Mouse (Mus musculus): ENCODE results near the gene Dpp9. TPM values are rescaled to one million over a fixed set of nuclear protein-coding genes. Genes with fewer than 3 reads are reported as not detected.

Gene Dpp9
- polyA plus RNA-seq, 1 experiment from 2014 or later: 26.5 TPM

DNA sequence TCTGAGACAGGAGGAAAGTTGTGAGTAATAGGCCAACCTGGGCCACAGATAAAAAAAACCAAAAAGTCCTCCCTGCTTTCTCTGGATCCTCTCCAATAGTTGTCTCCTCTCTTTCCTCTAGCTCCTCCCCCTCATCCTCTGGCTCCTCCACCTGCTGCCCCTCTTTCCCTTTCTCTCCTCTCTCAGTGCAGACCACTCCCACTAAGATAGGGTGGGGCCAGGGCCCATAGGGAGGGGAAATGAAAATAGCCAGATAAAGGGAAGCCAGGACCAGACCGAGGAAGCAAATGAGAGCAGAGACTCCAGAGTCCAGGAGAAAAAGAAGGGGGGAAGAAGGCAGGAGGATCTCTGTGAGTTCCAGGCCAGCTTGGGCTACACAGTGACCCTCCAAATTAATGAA, 6.2 kb upstream of the Dpp9 start:
- no peak for ATAC-seq (ENCODE audit: low FRiP score)
- Histone ChIP-seq H3K9me3 (no peaks in the 10 kb centered on the region), H3K4me2 (no peak overlapping the region)

GRCm38 (mm10) chr17:56219805-56220204, 1.1 kb upstream of the Dpp9 start:
- Histone ChIP-seq H3K27ac (no peak overlapping the region), H3K4me1 (replicated peaks) (peaks cover 40% of the 10 kb centered on the region), H3K9ac (no peak overlapping the region), H3K36me3 (no peaks in the 10 kb centered on the region; the same call in 1 of the 2 replicates), H3K9me3 (no peaks in the 10 kb centered on the region), H3K4me2 (no peak overlapping the region; the same call in 1 of the 2 replicates), H3K4me3 (no peak overlapping the region), H3K27me3 (no peaks in the 10 kb centered on the region)
- ATAC-seq (ENCODE audit: low FRiP score): no peak
- 57% methylated on average over 3 of the region's 3 CpGs for WGBS

More for the DNA sequence above, 6.2 kb upstream of the Dpp9 start:
- WGBS: 45% methylated on average over 1 of the region's 1 CpGs
- H3K4me1 ChIP-seq (replicated peaks): no peaks in the 10 kb centered on the region
- H3K36me3 ChIP-seq: no peaks in the 10 kb centered on the region
- no peak overlapping the region for H3K4me3 ChIP-seq
- 0 out of 2 replicates have a peak, but pooled peaks cover 10% of the 10 kb centered on the region for H3K27me3 ChIP-seq
- no peak overlapping the region for H3K27ac ChIP-seq
- no peak overlapping the region for H3K9ac ChIP-seq

- H3K27me3 ChIP-seq: no peaks in the 10 kb centered on the region
- WGBS: 48% methylated on average over 12 of the region's 12 CpGs
- no peak; the same call in 1 of the 2 replicates for ATAC-seq (ENCODE audit: low FRiP score)
- peaks cover 45% of the 10 kb centered on the region for H3K4me1 ChIP-seq (replicated peaks)
- H3K4me2 ChIP-seq: peak overlapping the region; percentile 95
- peak overlapping the region; percentile 83 for H3K4me3 ChIP-seq
- H3K36me3 ChIP-seq: no peaks in the 10 kb centered on the region; the same call in 1 of the 2 replicates
- no peaks in the 10 kb centered on the region for H3K9me3 ChIP-seq
- H3K27ac ChIP-seq: peak overlapping the region; percentile 94
- H3K9ac ChIP-seq: peak overlapping the region; percentile 91
Observed at GRCm38 (mm10) chr17:56219251-56219650, 546 bp upstream of the Dpp9 start.

DNA sequence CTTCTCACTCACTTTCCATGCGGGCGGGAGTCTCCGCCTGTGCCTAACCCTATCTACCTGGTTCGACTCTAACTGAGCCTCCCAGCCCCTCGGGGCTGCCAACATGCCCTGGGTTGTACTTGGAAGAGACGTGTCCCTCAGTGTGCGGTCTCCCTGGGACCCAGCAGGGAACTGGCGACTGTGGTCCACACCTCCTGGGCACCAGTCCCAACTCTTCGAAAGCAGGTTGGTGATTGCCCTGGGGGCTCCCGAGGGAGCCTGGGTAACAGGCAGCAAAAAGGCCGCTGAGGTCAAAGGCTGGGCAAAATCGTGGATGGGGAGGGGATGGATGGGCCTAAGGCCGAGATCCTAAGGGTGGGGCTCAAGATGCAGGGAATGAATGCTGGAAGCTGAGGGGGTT, 1.0 kb downstream of the Dpp9 start:
- Histone ChIP-seq H3K4me3 (peak overlapping the region; percentile 83), H3K27ac (no peak overlapping the region), H3K9me3 (no peaks in the 10 kb centered on the region), H3K4me1 (replicated peaks) (peaks cover 51% of the 10 kb centered on the region), H3K27me3 (no peaks in the 10 kb centered on the region), H3K9ac (peak overlapping the region; percentile 91), H3K36me3 (no peaks in the 10 kb centered on the region; the same call in 1 of the 2 replicates), H3K4me2 (peak overlapping the region; percentile 95)
- 69% methylated on average over 13 of the region's 13 CpGs for WGBS
- no peak for ATAC-seq (ENCODE audit: low FRiP score)

- H3K27ac ChIP-seq: no peak overlapping the region
- peaks cover 31% of the 10 kb centered on the region for H3K36me3 ChIP-seq
- WGBS: 79% methylated on average over 1 of the region's 1 CpGs
- no peak overlapping the region for H3K9ac ChIP-seq
- H3K4me2 ChIP-seq: no peak overlapping the region
- no peak overlapping the region for H3K4me3 ChIP-seq
- peaks cover 49% of the 10 kb centered on the region for H3K4me1 ChIP-seq (replicated peaks)
- H3K27me3 ChIP-seq: no peaks in the 10 kb centered on the region
- H3K9me3 ChIP-seq: no peaks in the 10 kb centered on the region
- ATAC-seq (ENCODE audit: low FRiP score): no peak
Observed at GRCm38 (mm10) chr17:56214229-56214628, 4.5 kb downstream of the Dpp9 start.

- WGBS: 77% methylated on average over 6 of the region's 6 CpGs
- Histone ChIP-seq H3K27me3 (no peaks in the 10 kb centered on the region), H3K4me2 (no peak overlapping the region), H3K4me3 (no peak overlapping the region), H3K4me1 (replicated peaks) (peaks cover 42% of the 10 kb centered on the region), H3K9me3 (no peaks in the 10 kb centered on the region), H3K9ac (no peak overlapping the region), H3K36me3 (peaks cover 46% of the 10 kb centered on the region), H3K27ac (no peak overlapping the region)
- no peak for ATAC-seq (ENCODE audit: low FRiP score)
Observed at GRCm38 (mm10) chr17:56212676-56213075, 6.0 kb downstream of the Dpp9 start.

DNA sequence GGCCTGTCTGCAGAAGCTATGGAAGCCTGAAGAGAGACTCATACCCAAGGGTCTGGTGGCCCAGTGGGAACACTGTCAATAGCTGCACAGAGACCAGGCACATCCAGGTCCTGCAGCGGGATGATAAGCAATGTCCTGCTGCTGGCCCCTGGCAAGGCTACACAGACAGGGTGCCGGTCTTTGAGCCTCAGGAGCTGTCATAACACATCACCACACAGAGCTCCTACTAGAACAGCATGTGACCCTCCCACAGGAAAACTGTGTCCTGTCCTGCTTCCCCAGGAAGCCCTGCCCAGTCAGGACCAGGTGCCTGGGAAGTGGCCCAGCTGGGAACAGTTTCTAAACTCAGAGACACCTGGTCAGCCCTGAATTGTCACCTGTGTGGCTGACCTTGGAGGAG, 7.6 kb downstream of the Dpp9 start:
- H3K27me3 ChIP-seq: no peaks in the 10 kb centered on the region
- H3K9ac ChIP-seq: no peak overlapping the region
- no peak overlapping the region for H3K4me3 ChIP-seq
- H3K4me1 ChIP-seq (replicated peaks): peaks cover 26% of the 10 kb centered on the region
- H3K9me3 ChIP-seq: no peaks in the 10 kb centered on the region
- H3K36me3 ChIP-seq: peaks cover 62% of the 10 kb centered on the region
- no peak for ATAC-seq (ENCODE audit: low FRiP score)
- no peak overlapping the region for H3K4me2 ChIP-seq
- H3K27ac ChIP-seq: no peak overlapping the region
- 75% methylated on average over 2 of the region's 2 CpGs for WGBS

- H3K4me2 ChIP-seq: no peak overlapping the region
- no peak for ATAC-seq (ENCODE audit: low FRiP score)
- WGBS: 97% methylated on average over 3 of the region's 3 CpGs
- peaks cover 85% of the 10 kb centered on the region for H3K36me3 ChIP-seq
- H3K4me1 ChIP-seq (replicated peaks): peaks cover 8% of the 10 kb centered on the region
- no peaks in the 10 kb centered on the region for H3K9me3 ChIP-seq
- peak overlapping the region; percentile 35; the same call in 1 of the 2 replicates for H3K9ac ChIP-seq
- H3K27me3 ChIP-seq: no peaks in the 10 kb centered on the region
- H3K4me3 ChIP-seq: no peak overlapping the region
- H3K27ac ChIP-seq: no peak overlapping the region
Observed at GRCm38 (mm10) chr17:56208821-56209220, 9.9 kb downstream of the Dpp9 start.

GRCm38 (mm10) chr17:56207963-56208530, 10.7 kb downstream of the Dpp9 start:
- H3K9ac ChIP-seq: no peak overlapping the region
- no peaks in the 10 kb centered on the region for H3K27me3 ChIP-seq
- H3K9me3 ChIP-seq: no peaks in the 10 kb centered on the region
- peaks cover 93% of the 10 kb centered on the region for H3K36me3 ChIP-seq
- 96% methylated on average over 9 of the region's 9 CpGs for WGBS
- ATAC-seq (ENCODE audit: low FRiP score): no peak
- no peak overlapping the region for H3K27ac ChIP-seq
- no peak overlapping the region for H3K4me2 ChIP-seq
- H3K4me3 ChIP-seq: no peak overlapping the region
- H3K4me1 ChIP-seq (replicated peaks): peaks cover 7% of the 10 kb centered on the region

DNA sequence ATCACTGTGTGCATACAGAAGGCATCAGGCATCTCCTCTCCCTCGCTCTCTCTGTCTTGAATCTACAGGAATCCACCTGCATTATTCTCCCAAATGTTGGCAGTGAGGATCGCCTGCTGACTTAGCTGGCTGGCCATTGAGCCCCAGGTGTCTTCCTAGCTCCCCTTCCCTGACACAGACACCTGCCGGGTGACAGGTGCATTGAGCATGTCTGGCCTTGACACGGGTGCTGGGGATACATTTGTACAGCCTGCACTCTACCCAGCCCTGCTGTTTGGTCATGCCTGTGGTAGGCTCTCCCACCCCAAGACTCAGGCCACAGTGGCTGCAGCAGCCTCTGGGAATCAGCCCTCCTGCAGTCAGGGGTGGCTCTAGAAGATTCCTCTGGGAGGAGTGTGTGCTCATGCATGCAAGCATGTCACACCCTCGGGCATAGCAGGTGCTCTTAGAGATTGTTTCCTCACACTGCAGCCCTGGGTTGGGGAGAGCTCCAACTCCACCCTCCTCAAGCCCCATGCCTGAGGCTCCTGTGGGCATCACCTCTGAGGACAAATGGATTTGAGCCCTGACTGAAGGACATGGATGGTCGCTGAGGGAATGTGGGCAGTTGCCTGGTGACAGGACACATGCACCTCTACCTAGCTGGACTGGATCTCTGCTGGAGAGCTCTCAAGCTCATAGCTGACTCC, 11.6 kb downstream of the Dpp9 start:
- H3K27me3 ChIP-seq: no peaks in the 10 kb centered on the region
- no peak overlapping the region for H3K9ac ChIP-seq
- no peaks in the 10 kb centered on the region for H3K9me3 ChIP-seq
- H3K27ac ChIP-seq: no peak overlapping the region
- no peaks in the 10 kb centered on the region for H3K4me1 ChIP-seq (replicated peaks)
- peaks cover 100% of the 10 kb centered on the region for H3K36me3 ChIP-seq
- no peak overlapping the region for H3K4me3 ChIP-seq
- 87% methylated on average over 6 of the region's 6 CpGs for WGBS
- no peak for ATAC-seq (ENCODE audit: low FRiP score)
- H3K4me2 ChIP-seq: no peak overlapping the region

DNA sequence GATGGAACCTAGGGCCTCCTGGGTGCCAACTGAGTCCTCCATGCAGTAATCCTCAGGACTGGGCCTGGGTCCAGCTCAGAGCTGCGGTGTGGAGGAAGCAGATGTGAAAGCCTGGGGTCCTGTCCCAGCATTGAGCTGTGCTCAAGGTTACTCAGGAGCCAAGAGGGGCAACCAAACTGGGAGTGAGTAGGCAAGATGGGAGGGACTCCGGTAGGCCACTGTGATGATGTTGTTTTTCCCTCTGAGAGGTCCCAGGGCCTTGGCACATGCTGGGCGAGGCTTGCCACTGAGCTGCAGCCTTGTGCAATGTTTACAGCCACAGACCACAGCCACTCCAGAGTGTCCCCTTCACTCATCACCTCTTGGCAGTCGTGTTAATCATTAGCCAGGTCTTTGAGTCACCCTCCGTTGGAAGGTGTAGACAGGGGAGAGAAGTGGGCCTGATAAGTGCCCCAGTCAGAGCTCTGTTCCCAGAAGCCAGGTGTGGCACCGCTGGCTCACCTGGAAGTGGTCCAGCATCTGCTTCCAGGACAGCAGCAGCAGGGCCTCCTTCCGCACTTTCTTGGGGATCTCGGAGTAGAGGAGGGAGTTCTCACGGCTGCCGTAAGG, 12.3 kb downstream of the Dpp9 start:
- Histone ChIP-seq H3K9me3 (no peaks in the 10 kb centered on the region), H3K4me3 (no peak overlapping the region), H3K27me3 (no peaks in the 10 kb centered on the region), H3K27ac (no peak overlapping the region), H3K36me3 (peaks cover 100% of the 10 kb centered on the region), H3K4me2 (no peak overlapping the region), H3K9ac (no peak overlapping the region), H3K4me1 (replicated peaks) (no peaks in the 10 kb centered on the region)
- WGBS: 91% methylated on average over 10 of the region's 10 CpGs
- ATAC-seq (ENCODE audit: low FRiP score): no peak

GRCm38 (mm10) chr17:56203729-56204128, 15.0 kb downstream of the Dpp9 start:
- Histone ChIP-seq H3K9ac (no peak overlapping the region), H3K9me3 (no peaks in the 10 kb centered on the region), H3K27me3 (no peaks in the 10 kb centered on the region), H3K4me2 (no peak overlapping the region), H3K27ac (no peak overlapping the region), H3K36me3 (peaks cover 93% of the 10 kb centered on the region), H3K4me3 (no peak overlapping the region), H3K4me1 (replicated peaks) (no peaks in the 10 kb centered on the region)
- ATAC-seq (ENCODE audit: low FRiP score): no peak
- WGBS: 68% methylated on average over 3 of the region's 3 CpGs

Data from hindbrain, embryonic 13.5 days (tissue).